Mouse (Mus musculus) MEL (cell line): ENCODE results near the gene Mmp2. TPM values are rescaled to one million over a fixed set of nuclear protein-coding genes. Genes with fewer than 3 reads are reported as not detected.

ENCODE experiments used
- DNase-seq: peaks from one replicate; pipeline ENCODE4 v3.0.0; 2011; ENCODE audit warnings: low read depth, low spot score
- H3K27ac ChIP-seq: 2 replicates; pipeline ENCODE4 v1.5.1; 2012; ENCODE audit warnings: low read depth, mild to moderate bottlenecking, control low read depth, low read length, moderate library complexity; ENCODE audit not compliant: control insufficient read depth
- H3K27me3 ChIP-seq, 2 experiments: fragments of 150-350 bp in 1 of 2; sonication (generic) in 1 of 2; 2 replicates each; pipeline ENCODE4 v1.6.1; 2012; ENCODE audit warnings: low read length in 2 of 2, mild to moderate bottlenecking in 2 of 2, improper control_type of control experiment in 1 of 2, moderate library complexity in 1 of 2; ENCODE audit not compliant: insufficient read depth in 2 of 2, control insufficient read depth in 1 of 2
- H3K36me3 ChIP-seq, 2 experiments: 2 replicates each; pipeline ENCODE4 v1.6.1; 2012 to 2014; ENCODE audit warnings: low read length in 2 of 2, improper control_type of control experiment in 1 of 2, inconsistent platforms in 1 of 2, mild to moderate bottlenecking in 1 of 2; ENCODE audit not compliant: insufficient read depth in 2 of 2, control insufficient read depth in 1 of 2
- H3K4me1 ChIP-seq, 2 experiments: fragments of 150-350 bp in 1 of 2; sonication (generic) in 1 of 2; 2 replicates each; pipeline ENCODE4 v1.6.1; 2012; ENCODE audit warnings: low read length in 2 of 2, improper control_type of control experiment in 1 of 2, mild to moderate bottlenecking in 1 of 2; ENCODE audit not compliant: insufficient read depth in 2 of 2, control insufficient read depth in 1 of 2
- H3K4me3 ChIP-seq, 2 experiments: fragments of 150-350 bp in 1 of 2; sonication (generic) in 1 of 2; 2 replicates each; pipeline ENCODE4 v1.5.1; 2012; ENCODE audit warnings: low read depth in 2 of 2, low read length in 2 of 2, mild to moderate bottlenecking in 2 of 2, moderate library complexity in 2 of 2, control low read depth in 1 of 2, improper control_type of control experiment in 1 of 2; ENCODE audit not compliant: control insufficient read depth in 1 of 2, insufficient read depth in 1 of 2
- H3K79me2 ChIP-seq: 2 replicates; pipeline ENCODE4 v1.6.1; 2012; ENCODE audit warnings: mild to moderate bottlenecking, low read length, moderate library complexity; ENCODE audit not compliant: control insufficient read depth, poor library complexity, insufficient read depth
- H3K9ac ChIP-seq: 2 replicates; pipeline ENCODE4 v1.6.1; 2012; ENCODE audit warnings: low read depth, mild to moderate bottlenecking, control low read depth, low read length, moderate library complexity; ENCODE audit not compliant: control insufficient read depth, poor library complexity, severe bottlenecking
- H3K9me3 ChIP-seq: fragments of 150-350 bp; sonication (generic); replicated peaks from 2 replicates; pipeline ENCODE4 v1.6.1; 2012; ENCODE audit warnings: mild to moderate bottlenecking, low read length, improper control_type of control experiment, moderate library complexity; ENCODE audit not compliant: insufficient read depth
- BHLHE40 ChIP-seq: IDR thresholded peaks from 2 replicates; pipeline ENCODE4 v1.6.1; 2012; ENCODE audit warnings: low read depth, mild to moderate bottlenecking, inconsistent platforms, low read length, improper control_type of control experiment, borderline replicate concordance
- CHD1 ChIP-seq: IDR thresholded peaks from 2 replicates; pipeline ENCODE4 v1.6.1; 2012; ENCODE audit warnings: low read depth, mild to moderate bottlenecking, inconsistent platforms, low read length, improper control_type of control experiment
- ELF1 ChIP-seq: IDR thresholded peaks from 2 replicates; pipeline ENCODE4 v1.6.1; 2014; ENCODE audit warnings: low read depth, mild to moderate bottlenecking, inconsistent platforms, low read length, improper control_type of control experiment, moderate library complexity
- EP300 ChIP-seq, 2 experiments: IDR thresholded peaks; 2 replicates each; pipeline ENCODE4 v1.6.1; 2011; ENCODE audit warnings: improper control_type of control experiment in 2 of 2, low read length in 2 of 2, low read depth in 1 of 2, mild to moderate bottlenecking in 1 of 2
- GABPA ChIP-seq: IDR thresholded peaks from 2 replicates; pipeline ENCODE4 v1.6.1; 2012; ENCODE audit warnings: low read depth, mild to moderate bottlenecking, inconsistent platforms, low read length, improper control_type of control experiment, moderate library complexity
- JUND ChIP-seq: IDR thresholded peaks from 2 replicates; pipeline ENCODE4 v1.6.1; 2011; ENCODE audit warnings: low read depth, mild to moderate bottlenecking, improper control_type of control experiment, low read length
- MEF2A ChIP-seq: IDR thresholded peaks from 2 replicates; pipeline ENCODE4 v1.6.1; 2014; ENCODE audit warnings: low read depth, mild to moderate bottlenecking, inconsistent platforms, low read length, improper control_type of control experiment; ENCODE audit not compliant: poor library complexity, insufficient replicate concordance, severe bottlenecking; ENCODE audit errors: extremely low read depth
- MYB ChIP-seq: IDR thresholded peaks from 2 replicates; pipeline ENCODE4 v1.6.1; 2011; ENCODE audit warnings: mild to moderate bottlenecking, low read depth, low read length, improper control_type of control experiment
- MYC ChIP-seq: IDR thresholded peaks from 2 replicates; pipeline ENCODE4 v1.6.1; 2011; ENCODE audit warnings: low read depth, mild to moderate bottlenecking, low read length, improper control_type of control experiment, moderate library complexity
- POLR2A ChIP-seq, 2 experiments: IDR thresholded peaks; 2 replicates each; pipeline ENCODE4 v1.6.1; 2011 to 2012; ENCODE audit warnings: low read length in 2 of 2, mild to moderate bottlenecking in 2 of 2, control low read depth in 1 of 2, improper control_type of control experiment in 1 of 2, low read depth in 1 of 2, moderate library complexity in 1 of 2; ENCODE audit not compliant: control insufficient read depth in 1 of 2, insufficient read depth in 1 of 2, poor library complexity in 1 of 2
- RCOR1 ChIP-seq: IDR thresholded peaks from 2 replicates; pipeline ENCODE4 v1.6.1; 2012; ENCODE audit warnings: low read depth, mild to moderate bottlenecking, inconsistent platforms, low read length, improper control_type of control experiment
- SIN3A ChIP-seq: IDR thresholded peaks from 2 replicates; pipeline ENCODE4 v1.6.1; 2012; ENCODE audit warnings: low read length, improper control_type of control experiment, inconsistent platforms
- TAL1 ChIP-seq: IDR thresholded peaks from 2 replicates; pipeline ENCODE4 v1.6.1; 2012; ENCODE audit warnings: mild to moderate bottlenecking, inconsistent platforms, low read length, moderate library complexity, mixed read lengths
- TCF12 ChIP-seq: IDR thresholded peaks from 2 replicates; pipeline ENCODE4 v1.6.1; 2014; ENCODE audit warnings: low read depth, mild to moderate bottlenecking, inconsistent platforms, low read length, improper control_type of control experiment, moderate library complexity
- USF1 ChIP-seq: IDR thresholded peaks from 2 replicates; pipeline ENCODE4 v1.6.1; 2014; ENCODE audit warnings: low read depth, mild to moderate bottlenecking, inconsistent platforms, low read length, improper control_type of control experiment, moderate library complexity
- ZC3H11A ChIP-seq: IDR thresholded peaks from 2 replicates; pipeline ENCODE4 v1.6.1; 2012; ENCODE audit warnings: low read depth, mild to moderate bottlenecking, inconsistent platforms, low read length, improper control_type of control experiment
- ZKSCAN1 ChIP-seq: IDR thresholded peaks from 2 replicates; pipeline ENCODE4 v1.6.1; 2012; ENCODE audit warnings: low read depth, mild to moderate bottlenecking, inconsistent platforms, low read length, improper control_type of control experiment, moderate library complexity
- ZNF384 ChIP-seq: IDR thresholded peaks from 2 replicates; pipeline ENCODE4 v1.6.1; 2012; ENCODE audit warnings: low read depth, mild to moderate bottlenecking, inconsistent platforms, low read length, improper control_type of control experiment
- polyA plus RNA-seq, 2 experiments: library from polyadenylated mRNA; stranded (reverse) in 1 of 2; unstranded in 1 of 2; fragments of >175 nt in 1 of 2; fragments of >200 nt in 1 of 2; gene quantifications; 2 replicates each; pipeline versions ENCODE4 v1.2.1 to v1.2.4; 2012; ENCODE audit warnings: low replicate concordance in 2 of 2, low read depth in 1 of 2; ENCODE audit not compliant: insufficient read length in 2 of 2, insufficient read depth in 1 of 2, missing spikeins in 1 of 2
- total RNA-seq: library from RNA; depleted of rRNA; stranded (reverse); fragments of 300-350 nt; gene quantifications from 2 replicates; pipeline ENCODE4 v1.2.3, GENCODE M21; 2012

Mmp2 gene
- total and polyA plus RNA-seq, 3 experiments: 0.25 TPM; not detected in 2

DNA sequence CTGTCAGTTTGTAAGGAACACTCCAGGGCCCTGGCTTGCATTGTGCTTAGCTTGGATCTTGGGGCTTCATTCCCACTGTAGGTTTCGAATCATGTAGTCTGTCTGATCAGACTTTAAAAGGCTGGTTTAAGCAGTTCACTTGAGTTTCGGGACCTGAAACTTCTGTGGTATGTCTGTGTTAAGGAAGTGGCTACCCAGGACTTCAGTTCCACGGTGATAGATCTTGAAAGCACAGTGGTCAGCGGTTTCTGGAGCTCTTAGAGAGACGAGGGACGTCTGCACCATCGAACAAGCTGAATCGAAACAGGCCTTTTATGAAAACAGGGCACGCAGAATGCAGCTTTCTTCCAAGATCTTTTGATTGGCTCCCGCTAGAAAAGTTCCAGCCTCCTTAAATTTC, 48.7 kb downstream of the Mmp2 start:
- no peak overlapping the region for H3K9ac ChIP-seq
- H3K4me1 ChIP-seq: no peaks in the 10 kb centered on the region
- H3K9me3 ChIP-seq: no peaks in the 10 kb centered on the region
- no peak overlapping the region for H3K4me3 ChIP-seq
- TF ChIP-seq ZC3H11A (no peak), MEF2A (no peak), EP300 (IDR thresholded peaks at IDR 0.05; ENCODE audit: low read depth in 1 of 2, low read length in 2 of 2) (no peak), TAL1 (no peak), ELF1 (no peak), ZNF384 (no peak), BHLHE40 (no peak), POLR2A (IDR thresholded peaks at IDR 0.05; ENCODE audit: control insufficient read depth in 1 of 2, insufficient read depth in 1 of 2, low read depth in 1 of 2, low read length in 2 of 2, poor library complexity in 1 of 2) (no peak), MYC (no peak), SIN3A (no peak), TCF12 (no peak), JUND (no peak), USF1 (no peak), MYB (no peak), GABPA (no peak), ZKSCAN1 (no peak)
- H3K27me3 ChIP-seq: no peaks in the 10 kb centered on the region
- no peak overlapping the region for H3K27ac ChIP-seq
- no peaks in the 10 kb centered on the region for H3K79me2 ChIP-seq
- no peak for DNase-seq
- peaks cover 0 to 4% of the 10 kb centered on the region in 2 experiments; a peak in 2 of 4 replicates for H3K36me3 ChIP-seq

DNA sequence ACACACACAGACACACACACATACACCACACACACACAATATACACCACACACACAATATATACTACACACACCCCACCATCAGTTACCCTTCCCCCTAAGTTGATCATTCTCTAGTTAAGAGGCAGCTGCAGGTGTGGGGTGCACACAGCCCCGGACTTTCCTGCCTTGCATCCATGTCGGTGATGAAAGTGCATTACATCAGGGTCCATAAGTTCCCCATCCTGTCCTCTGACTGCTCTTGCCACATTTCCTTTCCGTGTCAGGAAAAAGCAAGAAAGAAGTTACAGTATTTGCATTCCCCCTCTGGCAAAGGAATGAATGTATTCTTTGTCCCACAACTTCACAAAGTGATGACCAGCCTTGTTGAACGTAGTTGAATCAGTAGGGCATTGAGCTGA, 54.2 kb downstream of the Mmp2 start:
- no peaks in the 10 kb centered on the region for H3K27me3 ChIP-seq
- H3K9me3 ChIP-seq: no peaks in the 10 kb centered on the region
- no peaks in the 10 kb centered on the region for H3K4me1 ChIP-seq
- no peak overlapping the region for H3K9ac ChIP-seq
- no peaks in the 10 kb centered on the region for H3K79me2 ChIP-seq
- no peaks in the 10 kb centered on the region; a peak in 1 of 4 replicates for H3K36me3 ChIP-seq
- no peak for DNase-seq
- H3K4me3 ChIP-seq: no peak overlapping the region
- no peak for TF ChIP-seq SIN3A
- no peak for TF ChIP-seq CHD1
- TF ChIP-seq RCOR1: no peak
- H3K27ac ChIP-seq: no peak overlapping the region
